Mouse (Mus musculus) liver, postnatal 0 days (tissue): ENCODE results near the gene Gpn2.

Source experiments
- CTCF ChIP-seq: sonication (generic); IDR thresholded peaks from 2 replicates; pipeline ENCODE4 v1.5.1; 2016; ENCODE audit warnings: antibody characterized with exemption, low read depth
- EP300 ChIP-seq: IDR thresholded peaks from 2 replicates; pipeline ENCODE4 v1.6.1; 2016; ENCODE audit warnings: antibody characterized with exemption, low read depth, mild to moderate bottlenecking

GRCm38 (mm10) chr4:133603056-133603455 is 18.9 kb downstream of the Gpn2 start:
- TF ChIP-seq EP300 (no peak), CTCF (no peak)
